Mouse (Mus musculus) embryonic fibroblast, embryonic 13.5 days (primary cell): ENCODE results near the gene Tmem263.

ENCODE experiments used
- CTCF ChIP-seq: IDR thresholded peaks from 2 replicates; pipeline ENCODE4 v1.5.1; 2011; ENCODE audit warnings: mild to moderate bottlenecking, control low read depth, low read length, moderate library complexity, borderline replicate concordance; ENCODE audit not compliant: insufficient read depth
- POLR2A ChIP-seq: IDR thresholded peaks from 2 replicates; pipeline ENCODE4 v1.6.1; 2011; ENCODE audit warnings: low read depth, mild to moderate bottlenecking, control low read depth, low read length, moderate library complexity

DNA sequence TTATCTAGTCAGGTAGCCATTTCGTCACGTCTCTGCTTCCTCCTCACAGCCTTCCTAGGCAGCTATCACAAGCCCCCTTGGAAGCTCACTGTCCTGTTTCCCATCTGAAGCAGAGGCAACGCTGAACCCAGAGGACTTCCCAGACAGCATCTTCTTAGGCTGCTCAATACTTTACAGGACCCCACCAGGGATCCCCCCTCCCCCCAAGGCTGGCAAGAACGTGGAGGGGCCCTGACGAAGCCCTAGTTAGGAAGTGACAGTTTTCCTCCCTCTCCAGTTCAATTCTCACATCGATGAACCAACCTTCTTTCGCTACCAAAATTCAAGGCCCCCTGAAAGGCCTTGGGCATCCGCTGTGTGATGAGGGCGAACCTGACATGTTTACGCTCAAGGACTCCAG is 586 bp upstream of the Tmem263 start:
- no peak for TF ChIP-seq CTCF
- TF ChIP-seq POLR2A = no peak
